Mouse (Mus musculus) testis, adult 2 months (tissue): ENCODE results near the gene Serpina3i.

Source experiments
- CTCF ChIP-seq: fragments of 200-500 bp; IDR thresholded peaks from 2 replicates; pipeline ENCODE4 v1.5.1; 2012; ENCODE audit warnings: low read depth, mild to moderate bottlenecking, inconsistent platforms, low read length, moderate library complexity; ENCODE audit not compliant: control insufficient read depth, insufficient read depth, insufficient replicate concordance
- POLR2A ChIP-seq: fragments of 200-500 bp; IDR thresholded peaks from 2 replicates; pipeline ENCODE4 v1.6.1; 2012; ENCODE audit warnings: low read depth, mild to moderate bottlenecking, inconsistent platforms, low read length, moderate library complexity; ENCODE audit not compliant: control insufficient read depth

DNA sequence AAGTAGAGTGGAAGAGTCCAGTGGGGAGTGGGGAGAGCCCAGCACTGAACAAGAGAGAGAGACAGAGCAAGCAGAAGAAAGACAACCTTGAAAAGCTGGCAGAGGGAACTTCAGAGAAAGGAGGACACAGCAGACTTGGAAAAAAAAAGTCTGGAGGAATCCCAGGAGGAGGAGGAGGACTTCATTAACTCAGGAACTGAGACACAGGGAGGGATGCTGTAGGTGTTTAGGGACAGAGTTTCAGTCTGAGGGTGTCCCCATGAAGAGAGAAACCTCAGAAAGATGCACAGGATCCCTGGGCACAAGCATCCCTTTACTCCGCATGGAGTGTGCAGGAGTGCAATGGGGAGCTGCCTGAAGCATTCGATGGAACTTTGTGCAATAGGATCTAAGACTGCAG lies 35.1 kb downstream of the Serpina3i start:
- TF ChIP-seq CTCF (no peak), POLR2A (no peak)
